Mouse (Mus musculus) T-cell, adult 66 days (primary cell): ENCODE data around the gene Slc1a6. TPM values are rescaled to one million over a fixed set of nuclear protein-coding genes. Genes with fewer than 3 reads are reported as not detected.

Source experiments
- total RNA-seq, 2 experiments: library from RNA; stranded (reverse); gene quantifications; 3 replicates in 1 of 2; 4 replicates in 1 of 2; pipeline ENCODE4 v1.2.4; 2023

Slc1a6 gene
- total RNA-seq: not detected

DNA sequence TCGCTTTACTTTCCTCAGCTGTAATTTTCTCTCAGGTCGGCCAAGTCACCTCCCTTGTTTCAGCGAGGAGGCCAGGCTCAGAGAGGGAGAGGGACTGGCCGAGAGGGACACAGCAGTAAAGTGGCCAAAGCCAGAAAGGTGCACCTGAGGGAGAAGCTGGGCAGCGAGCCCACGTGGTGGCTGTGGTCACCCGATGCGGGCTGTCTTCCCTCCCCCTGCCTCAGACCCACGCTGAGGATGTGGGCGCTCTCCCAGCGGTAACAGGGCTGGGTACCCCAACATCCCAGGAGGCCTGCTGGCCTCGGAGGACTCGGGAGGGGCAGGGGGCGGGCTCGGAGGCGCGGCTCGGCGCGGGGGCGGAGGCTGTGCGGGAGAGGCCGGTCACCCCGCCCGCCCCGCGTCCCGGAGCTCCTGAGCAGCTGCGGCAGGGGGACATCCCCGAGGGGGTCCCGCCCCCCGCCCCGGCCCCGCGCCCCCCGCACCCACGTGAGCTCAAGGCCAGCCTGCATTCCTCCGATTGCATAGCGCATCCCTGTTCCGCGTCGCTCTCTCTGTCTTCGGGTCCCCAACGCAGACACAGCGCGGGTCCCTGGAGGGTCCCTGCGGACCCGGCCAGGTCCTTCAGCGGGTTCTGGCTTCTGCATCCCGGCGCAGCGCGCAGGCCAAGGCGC is at the start of gene Slc1a6:
Slc1a6 (plus strand) TSS at position 516 of the 671 bp plus-strand sequence.

DNA sequence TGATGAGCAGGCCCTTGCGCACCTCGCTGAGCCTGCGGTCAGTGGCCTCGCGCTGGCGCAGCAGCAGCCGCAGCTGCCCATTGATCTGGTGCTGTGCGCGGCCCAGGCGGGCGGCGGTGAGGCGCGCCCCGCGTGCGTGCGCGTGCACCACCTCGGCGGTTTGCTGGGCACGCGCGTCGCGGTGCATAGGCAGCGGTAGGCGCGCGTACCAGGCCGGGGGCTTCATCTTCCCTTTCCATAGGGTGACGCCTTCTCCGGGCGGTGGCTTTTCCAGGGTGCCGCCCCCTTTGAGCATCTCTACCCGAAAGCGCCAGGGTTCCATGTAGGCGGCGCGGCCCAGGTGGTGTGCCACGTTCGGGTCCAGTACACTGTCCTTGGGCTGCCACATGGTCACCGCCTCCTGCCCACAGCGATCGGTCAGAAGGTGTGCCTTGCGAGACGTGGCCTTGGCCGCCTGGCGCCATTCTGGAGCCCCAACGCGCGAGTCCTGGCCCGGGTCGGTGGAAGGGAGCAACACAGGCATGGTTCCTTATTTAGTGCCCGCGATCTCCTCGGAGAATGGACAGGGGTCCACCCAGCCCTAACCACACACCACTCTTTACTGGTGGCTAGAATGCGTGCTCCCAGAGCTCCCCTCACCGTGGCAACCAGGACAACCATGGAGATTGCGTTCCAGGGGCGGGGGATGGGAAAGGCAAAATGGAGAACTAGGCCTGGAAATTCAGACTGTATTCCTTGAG is 27.7 kb upstream of the Slc1a6 start, which contains the start of gene Ccdc105:
Ccdc105 (minus strand) TSS at position 614 of the 740 bp plus-strand sequence.

DNA sequence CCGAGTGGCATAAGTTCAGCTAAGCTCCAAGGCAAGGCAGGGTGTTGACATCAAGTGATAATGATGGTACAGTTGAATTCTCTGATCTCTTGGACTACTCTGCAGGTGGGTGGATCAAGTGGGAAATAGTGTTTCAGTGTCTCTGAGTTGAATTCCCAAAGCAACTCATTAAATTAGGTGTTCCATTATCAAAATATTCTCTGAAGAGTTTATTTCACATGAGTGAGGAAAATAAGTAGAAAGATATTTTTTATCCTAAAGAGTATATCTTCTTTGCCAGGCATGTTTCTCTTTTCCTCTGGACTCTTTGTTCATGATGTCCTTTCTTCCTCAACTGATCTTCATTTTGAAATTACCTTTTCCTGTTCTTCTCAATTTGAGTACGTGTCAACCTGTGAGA is 71.8 kb downstream of the Slc1a6 start, which contains the start of gene Olfr1356:
Olfr1356 (minus strand) TSS at position 101 of the 400 bp plus-strand sequence.

Other genes starting within 250 kb of the Slc1a6 start
- gene Ilvbl, start 206.2 kb upstream of the Slc1a6 start, total RNA-seq: 100 to 1,000 TPM; 109 to 129 TPM
- gene Syde1, start 188.5 kb upstream of the Slc1a6 start, total RNA-seq: 1 to 10 TPM; 3.6 to 5.1 TPM
- gene Olfr1357, start 162.4 kb upstream of the Slc1a6 start, total RNA-seq: not detected
- not detected for gene Casp14, start 62.2 kb upstream of the Slc1a6 start, total RNA-seq
- gene Ccdc105, start 27.4 kb upstream of the Slc1a6 start, total RNA-seq: not detected
- not detected for gene Olfr1356, start 71.7 kb downstream of the Slc1a6 start, total RNA-seq
- gene Olfr1355, start 95.0 kb downstream of the Slc1a6 start, total RNA-seq: not detected
- gene Olfr1354, start 132.7 kb downstream of the Slc1a6 start, total RNA-seq: not detected
- not detected for gene Olfr8, start 170.1 kb downstream of the Slc1a6 start, total RNA-seq
- gene Olfr1353, start 182.8 kb downstream of the Slc1a6 start, total RNA-seq: not detected
- not detected for gene Olfr1352, start 200.6 kb downstream of the Slc1a6 start, total RNA-seq
- not detected for gene Olfr1351, start 232.0 kb downstream of the Slc1a6 start, total RNA-seq
- gene Olfr57, start 248.2 kb downstream of the Slc1a6 start, total RNA-seq: not detected